Mouse (Mus musculus) brain, embryonic 14.5 days (tissue): ENCODE data around the gene Bcl11b.

ENCODE experiments used
- CTCF ChIP-seq: fragments of 200-500 bp; IDR thresholded peaks from 2 replicates; pipeline ENCODE4 v1.5.1; 2012; ENCODE audit warnings: inconsistent platforms, mild to moderate bottlenecking, moderate library complexity, borderline replicate concordance; ENCODE audit not compliant: insufficient read depth, insufficient read length; ENCODE audit errors: extremely low read depth
- POLR2A ChIP-seq: fragments of 200-500 bp; IDR thresholded peaks from 2 replicates; pipeline ENCODE4 v1.6.1; 2012; ENCODE audit warnings: mild to moderate bottlenecking, inconsistent platforms, borderline replicate concordance; ENCODE audit not compliant: poor library complexity, insufficient read depth, insufficient read length, severe bottlenecking; ENCODE audit errors: extremely low read depth

DNA sequence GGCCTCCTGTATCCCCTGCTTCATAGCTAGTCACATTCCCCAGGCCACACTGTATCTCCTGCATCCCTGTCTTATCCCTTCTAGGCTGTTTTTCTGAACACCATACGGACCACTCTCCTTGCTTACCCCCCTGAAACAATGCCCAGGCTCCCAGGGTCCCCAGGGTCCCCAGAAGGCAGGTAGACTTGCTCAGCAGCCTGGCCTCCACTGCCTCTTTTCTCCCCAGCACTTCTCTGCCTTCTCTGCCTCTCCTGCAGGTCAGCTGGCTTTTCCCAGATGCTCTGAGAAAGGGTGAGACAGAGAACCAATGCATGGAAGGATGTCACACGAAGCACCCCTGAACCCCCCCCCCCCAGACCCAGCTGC, 2.7 kb downstream of the Bcl11b start:
- TF ChIP-seq CTCF (no peak), POLR2A (no peak)
